Mouse (Mus musculus): ENCODE results near the gene Trrap.

DNA sequence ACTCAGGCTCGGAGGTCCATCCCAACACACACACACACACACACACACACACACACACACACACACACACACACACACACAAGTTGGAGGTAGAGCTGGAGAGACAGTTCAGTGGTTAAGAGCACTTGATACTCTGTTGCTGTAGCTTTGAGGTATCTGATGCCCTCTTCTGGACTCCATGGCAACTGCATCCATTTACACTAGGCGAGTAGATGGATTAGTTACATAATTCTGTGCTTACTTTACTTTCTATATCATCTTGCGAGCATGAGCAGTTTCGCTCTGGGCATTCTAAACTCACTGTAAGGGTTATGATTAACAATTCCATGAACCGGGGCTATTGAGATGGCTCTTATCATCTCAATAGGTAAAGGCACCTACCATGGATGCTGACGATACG is 14.5 kb upstream of the Trrap start:
- TF ChIP-seq CTCF (IDR thresholded peaks at IDR 0.05) = peak; percentile 66
- no peak for TF ChIP-seq EP300 (IDR thresholded peaks at IDR 0.05)
